Mouse (Mus musculus): Measurements from ENCODE around the gene Padi3. TPM values are rescaled to one million over a fixed set of nuclear protein-coding genes. Genes with fewer than 3 reads are reported as not detected.
A peak's percentile ranks its signal among the peaks of the same experiment; 100 is the strongest.

The Padi3 gene
- polyA plus RNA-seq, 1 experiment, result 0.05 TPM

DNA sequence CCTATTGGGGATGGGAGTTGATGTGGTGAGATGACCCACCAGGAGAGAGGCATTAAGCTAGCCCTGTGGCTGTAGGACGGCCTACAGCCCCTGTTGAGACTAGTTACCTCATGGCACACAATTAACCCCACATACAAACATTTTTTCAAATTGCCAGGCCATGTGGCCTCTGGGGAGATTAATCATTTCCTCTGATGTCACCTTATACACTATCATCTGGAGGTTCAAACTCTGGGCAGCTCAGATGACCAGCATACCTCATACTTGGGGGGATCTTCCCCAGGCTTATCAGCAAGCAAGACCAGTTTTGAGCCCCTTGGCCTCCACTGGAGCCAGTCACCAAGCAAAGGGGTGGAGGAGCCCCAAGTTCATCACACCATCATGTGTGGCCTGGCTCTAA, 32.5 kb upstream of the Padi3 start:
- no peak for DNase-seq (ENCODE audit: low read depth)
- no peak for TF ChIP-seq POLR2A (IDR thresholded peaks at IDR 0.05; ENCODE audit: borderline replicate concordance, extremely low read depth, insufficient read depth, insufficient read length, poor library complexity, severe bottlenecking)
- TF ChIP-seq CTCF (IDR thresholded peaks at IDR 0.05; ENCODE audit: borderline replicate concordance, extremely low read depth, insufficient read depth, insufficient read length), result no peak

DNA sequence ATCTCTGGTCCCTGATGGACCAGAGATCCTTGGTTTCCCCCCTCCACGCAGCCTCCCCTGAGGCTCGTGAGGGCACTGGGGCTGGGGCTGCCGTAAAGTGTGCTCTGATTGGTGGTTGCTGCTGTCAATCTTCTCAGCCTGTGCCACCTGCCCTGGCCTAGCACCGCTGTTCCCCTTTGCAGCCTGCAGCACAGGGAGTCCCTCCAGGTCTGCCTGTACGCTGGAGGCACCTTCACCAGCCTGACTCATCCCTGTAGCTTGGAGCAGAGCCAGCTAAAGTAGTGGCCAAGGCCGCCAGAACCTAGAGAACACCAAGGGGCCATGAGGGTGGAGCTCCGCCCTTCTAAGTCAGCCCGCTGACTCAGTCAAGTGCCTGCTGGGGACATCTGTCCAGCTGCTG, 27.4 kb upstream of the Padi3 start:
- TF ChIP-seq POLR2A (IDR thresholded peaks at IDR 0.05; ENCODE audit: borderline replicate concordance, extremely low read depth, insufficient read depth, insufficient read length, poor library complexity, severe bottlenecking) (no peak), CTCF (IDR thresholded peaks at IDR 0.05; ENCODE audit: borderline replicate concordance, extremely low read depth, insufficient read depth, insufficient read length) (no peak)
- DNase-seq (ENCODE audit: low read depth), result peak; percentile 42

DNA sequence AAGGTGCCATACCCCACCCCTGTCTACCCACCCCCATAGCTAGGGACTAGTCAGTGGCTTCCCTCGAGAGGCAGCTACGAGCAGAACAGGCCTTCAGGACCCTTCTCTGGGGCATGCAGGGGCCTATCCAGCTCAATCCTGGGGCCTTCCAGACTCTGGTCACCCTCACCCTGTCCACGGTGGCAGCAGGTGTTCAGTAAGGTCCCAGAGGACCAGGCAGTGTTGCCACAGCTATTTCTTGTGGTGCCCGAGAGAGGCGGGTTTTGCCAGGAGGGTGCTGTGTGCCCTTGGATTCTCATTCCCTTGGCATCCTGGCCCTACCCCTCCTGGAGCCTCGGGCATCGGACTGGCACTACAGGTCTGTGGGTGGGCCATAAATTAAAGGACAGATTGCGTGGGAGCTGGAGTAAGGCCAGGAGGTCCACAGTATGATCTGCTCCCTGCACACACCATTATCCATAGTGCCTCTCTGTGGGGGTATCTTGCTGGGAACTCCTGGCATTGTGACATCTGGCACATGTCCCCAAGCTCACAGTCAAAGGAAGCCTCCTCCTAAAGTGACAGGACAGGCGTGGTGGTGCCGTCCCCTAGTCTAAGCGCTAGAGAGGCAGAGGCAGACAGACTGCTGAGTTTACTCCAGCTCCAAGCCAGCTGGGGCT, 25.9 kb upstream of the Padi3 start:
- DNase-seq (ENCODE audit: low read depth), result peak; percentile 77
- no peak for TF ChIP-seq POLR2A (IDR thresholded peaks at IDR 0.05; ENCODE audit: borderline replicate concordance, extremely low read depth, insufficient read depth, insufficient read length, poor library complexity, severe bottlenecking)

DNA sequence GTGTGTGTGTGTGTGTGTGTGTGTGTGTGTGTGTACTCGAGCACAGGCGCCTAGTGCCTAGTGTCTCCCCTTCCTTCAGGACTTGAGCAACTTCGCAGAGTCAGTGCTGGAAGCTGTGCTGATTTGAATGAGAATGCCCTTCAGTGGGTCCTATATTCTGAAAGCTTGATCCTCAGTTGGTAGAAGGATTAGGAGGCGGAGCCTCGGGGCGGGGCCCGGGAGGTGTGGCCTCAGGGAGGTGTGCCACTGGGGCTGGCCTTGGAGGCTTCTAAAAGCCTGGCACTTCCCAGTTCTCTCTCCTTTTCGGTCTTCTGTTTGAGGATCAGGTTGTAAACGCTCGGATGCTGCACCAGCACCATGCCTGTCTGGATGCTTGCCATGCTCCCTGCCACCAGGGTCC, 25.2 kb upstream of the Padi3 start:
- peak; percentile 84 for DNase-seq (ENCODE audit: low read depth)
- TF ChIP-seq POLR2A (IDR thresholded peaks at IDR 0.05; ENCODE audit: borderline replicate concordance, extremely low read depth, insufficient read depth, insufficient read length, poor library complexity, severe bottlenecking) (no peak), CTCF (IDR thresholded peaks at IDR 0.05; ENCODE audit: borderline replicate concordance, extremely low read depth, insufficient read depth, insufficient read length) (no peak)

DNA sequence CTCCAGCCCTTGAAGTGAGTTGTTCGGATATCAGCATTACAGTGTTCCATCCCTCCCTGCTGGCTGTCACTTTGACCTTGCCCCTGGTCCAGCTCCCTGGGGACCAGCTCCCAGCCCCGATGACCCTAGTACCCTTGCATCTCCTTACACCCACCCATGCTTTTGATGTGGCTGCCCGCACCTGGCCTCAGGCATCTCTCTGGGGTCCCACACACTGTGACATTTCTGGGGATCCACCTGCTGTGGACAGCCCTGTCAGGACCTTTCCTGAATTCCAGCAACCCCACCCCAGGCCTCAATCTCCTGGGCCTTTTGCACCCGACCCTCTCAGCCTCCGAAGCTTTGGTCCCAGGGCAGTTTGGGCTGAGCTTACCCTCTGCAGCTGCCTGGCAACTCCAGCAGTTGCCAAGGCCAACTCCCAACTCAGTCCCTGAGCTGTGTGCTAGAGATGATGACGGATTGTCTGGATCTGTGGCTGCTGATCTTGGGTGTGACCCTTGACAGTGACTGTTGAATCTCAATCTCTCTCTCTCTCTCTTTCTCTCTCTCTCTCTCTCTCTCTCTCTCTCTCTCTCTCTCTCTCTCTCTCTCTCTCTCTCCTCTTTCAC, 24.0 kb upstream of the Padi3 start:
- TF ChIP-seq CTCF (IDR thresholded peaks at IDR 0.05; ENCODE audit: borderline replicate concordance, extremely low read depth, insufficient read depth, insufficient read length) (no peak), POLR2A (IDR thresholded peaks at IDR 0.05; ENCODE audit: borderline replicate concordance, extremely low read depth, insufficient read depth, insufficient read length, poor library complexity, severe bottlenecking) (no peak)
- no peak for DNase-seq (ENCODE audit: low read depth)

DNA sequence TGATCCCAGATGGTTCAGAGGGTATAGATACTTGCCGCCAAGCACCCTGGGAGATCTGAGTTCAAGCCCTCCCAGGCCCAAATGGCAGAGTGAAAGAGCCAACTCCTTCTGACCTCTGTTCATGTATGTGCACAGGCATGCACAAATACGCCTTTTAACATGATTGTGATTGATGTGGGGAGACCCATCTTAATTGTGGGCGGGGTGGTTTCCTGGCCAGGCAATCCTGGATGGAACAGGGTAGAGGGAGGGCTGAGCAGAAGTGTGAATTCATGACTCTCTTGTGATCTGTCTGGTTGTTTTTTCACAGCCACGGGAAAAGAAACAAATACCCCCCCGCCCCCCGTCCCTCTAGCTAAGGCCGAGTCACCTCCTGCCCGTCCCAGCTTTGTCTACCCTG, 22.4 kb upstream of the Padi3 start:
- DNase-seq (ENCODE audit: low read depth), result no peak
- TF ChIP-seq POLR2A (IDR thresholded peaks at IDR 0.05; ENCODE audit: borderline replicate concordance, extremely low read depth, insufficient read depth, insufficient read length, poor library complexity, severe bottlenecking), result no peak
- no peak for TF ChIP-seq CTCF (IDR thresholded peaks at IDR 0.05; ENCODE audit: borderline replicate concordance, extremely low read depth, insufficient read depth, insufficient read length)

DNA sequence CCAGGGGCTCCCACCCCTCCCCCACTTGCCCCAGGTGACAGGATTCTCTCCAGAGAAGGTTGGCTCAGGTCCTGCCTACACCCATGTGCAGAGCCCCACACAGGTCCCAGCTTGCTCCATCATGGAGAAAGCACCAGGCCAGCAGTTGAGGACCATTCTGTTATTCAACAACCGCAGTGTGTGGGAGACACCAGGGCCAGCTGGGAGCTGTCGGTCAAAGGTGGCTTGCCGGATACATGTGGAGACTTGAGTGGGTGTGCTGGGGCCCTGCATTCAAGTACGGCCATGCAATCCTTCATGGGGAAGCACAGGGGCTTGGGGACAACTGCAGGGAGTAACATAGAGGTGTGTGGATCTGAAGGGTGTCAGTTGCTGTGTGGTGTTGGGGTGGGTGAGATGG, 21.4 kb upstream of the Padi3 start:
- TF ChIP-seq POLR2A (IDR thresholded peaks at IDR 0.05; ENCODE audit: borderline replicate concordance, extremely low read depth, insufficient read depth, insufficient read length, poor library complexity, severe bottlenecking), result no peak
- TF ChIP-seq CTCF (IDR thresholded peaks at IDR 0.05; ENCODE audit: borderline replicate concordance, extremely low read depth, insufficient read depth, insufficient read length), result no peak
- no peak for DNase-seq (ENCODE audit: low read depth)

DNA sequence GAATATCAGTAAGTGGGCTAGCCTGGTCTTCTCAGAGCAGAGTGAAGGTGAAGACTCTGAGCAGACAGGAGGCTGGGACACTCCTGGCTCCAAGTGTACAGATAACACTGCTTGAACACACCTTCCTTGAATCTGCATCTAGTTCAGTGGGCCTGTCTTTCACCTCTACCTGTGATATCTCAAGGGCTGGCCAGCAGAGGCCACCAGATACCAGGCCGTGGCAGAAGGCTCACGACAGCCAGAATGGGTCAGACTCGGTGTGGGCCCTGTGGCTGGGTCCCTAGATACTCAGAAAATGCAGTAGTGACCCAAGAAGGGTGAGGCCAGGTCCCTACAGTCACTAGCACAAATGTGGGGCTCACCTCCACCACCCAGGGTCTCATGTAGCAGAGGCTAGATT, 16.8 kb upstream of the Padi3 start:
- TF ChIP-seq POLR2A (IDR thresholded peaks at IDR 0.05; ENCODE audit: borderline replicate concordance, extremely low read depth, insufficient read depth, insufficient read length, poor library complexity, severe bottlenecking), result no peak
- TF ChIP-seq CTCF (IDR thresholded peaks at IDR 0.05; ENCODE audit: borderline replicate concordance, extremely low read depth, insufficient read depth, insufficient read length), result no peak

DNA sequence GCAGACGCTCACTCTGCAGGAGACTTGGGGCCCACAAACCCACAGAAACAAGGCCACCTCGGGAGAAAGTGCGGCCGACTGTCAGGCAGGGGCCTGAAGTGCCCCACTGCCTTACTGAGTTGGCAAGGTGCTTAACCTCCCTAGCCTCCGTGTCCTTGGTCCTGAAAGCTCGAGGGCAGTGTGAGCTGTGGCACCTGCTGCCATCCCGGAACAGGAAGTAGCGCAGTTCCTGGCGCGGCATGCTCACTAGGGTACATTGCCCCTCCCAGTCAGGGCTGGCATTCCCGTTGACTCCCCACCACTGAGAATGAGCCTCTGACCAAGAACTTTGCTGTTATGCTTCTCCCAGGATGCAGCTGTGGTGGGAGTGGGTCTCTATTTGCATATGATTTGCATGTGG, 15.5 kb upstream of the Padi3 start:
- no peak for DNase-seq (ENCODE audit: low read depth)
- TF ChIP-seq POLR2A (IDR thresholded peaks at IDR 0.05; ENCODE audit: borderline replicate concordance, extremely low read depth, insufficient read depth, insufficient read length, poor library complexity, severe bottlenecking) (no peak), CTCF (IDR thresholded peaks at IDR 0.05; ENCODE audit: borderline replicate concordance, extremely low read depth, insufficient read depth, insufficient read length) (no peak)

More for the DNA sequence above, 16.8 kb upstream of the Padi3 start:
- DNase-seq (ENCODE audit: low read depth), result no peak

DNA sequence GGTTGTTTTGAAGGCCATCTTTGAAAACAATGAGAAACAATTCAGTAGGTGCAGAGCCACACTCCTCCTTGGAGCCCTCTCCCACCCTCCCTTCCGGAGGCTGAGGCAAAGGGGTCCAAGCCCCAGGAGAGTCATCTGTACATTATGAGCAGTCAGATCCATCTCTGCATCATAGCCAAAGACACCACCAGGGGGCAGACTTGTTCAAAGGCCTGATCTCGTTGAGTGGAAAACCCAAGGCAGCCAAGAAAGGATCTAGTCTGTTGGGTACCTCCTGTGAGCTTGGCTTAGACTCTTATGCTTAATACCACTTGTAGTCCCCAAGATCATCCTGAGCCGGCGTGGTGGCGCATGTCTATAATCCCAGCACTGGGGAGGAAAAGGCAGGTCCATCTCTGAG, 11.5 kb upstream of the Padi3 start:
- peak; percentile 65 for DNase-seq (ENCODE audit: low read depth)

DNA sequence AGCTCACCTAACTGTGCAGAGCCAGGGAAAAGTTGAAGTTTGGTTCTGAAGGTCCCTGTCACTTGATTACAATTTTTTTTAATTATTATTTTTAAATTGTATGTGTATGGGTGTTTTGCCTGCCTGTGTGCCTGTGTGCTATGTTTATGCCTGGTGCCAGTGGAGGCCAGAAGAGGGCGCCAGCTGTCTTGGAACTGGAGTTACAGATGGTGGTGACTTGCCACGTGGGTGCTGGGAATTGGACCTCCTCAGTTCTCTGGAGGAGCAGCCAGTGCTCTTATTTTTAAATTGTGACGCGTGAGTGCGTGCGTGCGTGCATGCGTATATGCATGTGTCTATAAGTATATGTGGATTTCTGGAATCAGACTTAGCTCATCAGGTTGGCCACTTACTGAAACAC, 7.0 kb upstream of the Padi3 start:
- no peak for TF ChIP-seq POLR2A (IDR thresholded peaks at IDR 0.05; ENCODE audit: borderline replicate concordance, extremely low read depth, insufficient read depth, insufficient read length, poor library complexity, severe bottlenecking)
- no peak for TF ChIP-seq CTCF (IDR thresholded peaks at IDR 0.05; ENCODE audit: borderline replicate concordance, extremely low read depth, insufficient read depth, insufficient read length)
- DNase-seq (ENCODE audit: low read depth), result no peak

More for the DNA sequence above, 11.5 kb upstream of the Padi3 start:
- no peak for TF ChIP-seq POLR2A (IDR thresholded peaks at IDR 0.05; ENCODE audit: borderline replicate concordance, extremely low read depth, insufficient read depth, insufficient read length, poor library complexity, severe bottlenecking)
- TF ChIP-seq CTCF (IDR thresholded peaks at IDR 0.05; ENCODE audit: borderline replicate concordance, extremely low read depth, insufficient read depth, insufficient read length), result peak; percentile 52; the same call in 1 of the 2 replicates

Measured in brain, embryonic 14.5 days (tissue).